Mouse (Mus musculus) C2C12 (cell line): ENCODE data around the gene Rhoa.

Experiments used
- CEBPB ChIP-seq: IDR thresholded peaks from one replicate; pipeline ENCODE4 v1.6.1; 2011; ENCODE audit warnings: low read depth, mild to moderate bottlenecking, control low read depth, moderate library complexity
- CTCF ChIP-seq: IDR thresholded peaks from one replicate; pipeline ENCODE4 v1.5.1; 2011; ENCODE audit not compliant: control insufficient read depth, insufficient read depth, insufficient read length
- USF1 ChIP-seq: IDR thresholded peaks from one replicate; pipeline ENCODE4 v1.6.1; 2011; ENCODE audit warnings: low read depth, mild to moderate bottlenecking, control low read depth, moderate library complexity

GRCm38 (mm10) chr9:108381382-108381781, 75.5 kb downstream of the Rhoa start:
- TF ChIP-seq CTCF (no peak), CEBPB (no peak), USF1 (no peak)
